Mouse (Mus musculus) liver, embryonic 15.5 days (tissue): Measurements from ENCODE around the gene Hira. TPM values are rescaled to one million over a fixed set of nuclear protein-coding genes. Genes with fewer than 3 reads are reported as not detected.
"Not testable (repeated sequence)": the region's sequence is repeated elsewhere in the genome, so short reads cannot be mapped to it uniquely, and the experiment has no call there.

Source experiments
- ATAC-seq: fragments of 200-750 bp; cut with Nextera tagmentation; 2 replicates; pipeline ENCODE4 v1.8.0; 2017; ENCODE audit warnings: moderate number of reproducible peaks, mild to moderate bottlenecking, moderate library complexity; ENCODE audit not compliant: insufficient read depth
- H3K27ac ChIP-seq: fragments of 300-500 bp; sonication (generic); replicated peaks from 2 replicates; pipeline ENCODE4 v1.5.1; 2015; ENCODE audit warnings: mild to moderate bottlenecking, inconsistent platforms
- H3K27me3 ChIP-seq: fragments of 300-500 bp; sonication (generic); 2 replicates; pipeline ENCODE4 v1.6.1; 2015; ENCODE audit warnings: mild to moderate bottlenecking, inconsistent platforms
- H3K36me3 ChIP-seq: fragments of 300-500 bp; sonication (generic); replicated peaks from 2 replicates; pipeline ENCODE4 v1.6.1; 2015; ENCODE audit warnings: moderate library complexity, mild to moderate bottlenecking, inconsistent platforms
- H3K4me1 ChIP-seq: fragments of 300-500 bp; sonication (generic); replicated peaks from 2 replicates; pipeline ENCODE4 v1.6.1; 2015; ENCODE audit warnings: inconsistent platforms
- H3K4me2 ChIP-seq: fragments of 300-500 bp; sonication (generic); 2 replicates; pipeline ENCODE4 v1.6.1; 2015; ENCODE audit warnings: moderate library complexity, mild to moderate bottlenecking, inconsistent platforms
- H3K4me3 ChIP-seq: fragments of 300-500 bp; sonication (generic); replicated peaks from 2 replicates; pipeline ENCODE4 v1.5.1; 2015; ENCODE audit warnings: mild to moderate bottlenecking, inconsistent platforms
- H3K9ac ChIP-seq: fragments of 300-500 bp; sonication (generic); 2 replicates; pipeline ENCODE4 v1.6.1; 2015; ENCODE audit warnings: moderate library complexity, mild to moderate bottlenecking, inconsistent platforms
- H3K9me3 ChIP-seq: fragments of 300-500 bp; sonication (generic); replicated peaks from 2 replicates; pipeline ENCODE4 v1.6.1; 2016; ENCODE audit warnings: inconsistent platforms
- WGBS: fragments of 180-500 bp; shearing (Covaris S2); methylation state at CpG from one replicate; pipeline ENCODE4 v1.1.7; 2015; ENCODE audit warnings: mixed read lengths; ENCODE audit not compliant: insufficient replicate concordance; 5-methylcytosine and 5-hydroxymethylcytosine counted together
- polyA plus RNA-seq: library from polyadenylated mRNA; unstranded; fragments of >200 nt; fragmentation: Nextera tagmentation; extraction: Ambion mirVana; gene quantifications from 2 replicates; pipeline ENCODE4 v1.2.1, GENCODE M21; 2015

Gene Hira
- polyA plus RNA-seq, 1 experiment from 2014 or later: 5.4 TPM

GRCm38 (mm10) chr16:18860186-18860585, 16.7 kb upstream of the Hira start:
- ATAC-seq: no peak
- no peak overlapping the region for H3K27ac ChIP-seq
- no peak overlapping the region for H3K4me3 ChIP-seq
- H3K9ac ChIP-seq: no peak overlapping the region
- no peaks in the 10 kb centered on the region for H3K9me3 ChIP-seq
- H3K27me3 ChIP-seq: no peaks in the 10 kb centered on the region; the same call in 1 of the 2 replicates
- H3K4me2 ChIP-seq: no peak overlapping the region
- WGBS: 40% methylated on average over 1 of the region's 1 CpGs
- no peaks in the 10 kb centered on the region for H3K4me1 ChIP-seq
- no peaks in the 10 kb centered on the region for H3K36me3 ChIP-seq

GRCm38 (mm10) chr16:18870495-18870894, 6.3 kb upstream of the Hira start:
- H3K27me3 ChIP-seq, H3K4me3 ChIP-seq, H3K9me3 ChIP-seq, H3K27ac ChIP-seq, H3K9ac ChIP-seq: not testable (repeated sequence)
- Histone ChIP-seq H3K36me3 (peaks cover 40% of the 10 kb centered on the region), H3K4me2 (peak overlapping the region; percentile 25; the same call in 1 of the 2 replicates), H3K4me1 (peaks cover 24% of the 10 kb centered on the region)
- ATAC-seq: peak; percentile 51; the same call in 1 of the 2 replicates
- 34% methylated on average over 1 of the region's 1 CpGs for WGBS

- Histone ChIP-seq H3K27me3 (no peaks in the 10 kb centered on the region), H3K36me3 (peaks cover 50% of the 10 kb centered on the region), H3K9ac (peak overlapping the region; percentile 85), H3K4me1 (peaks cover 46% of the 10 kb centered on the region), H3K9me3 (no peaks in the 10 kb centered on the region), H3K27ac (peak overlapping the region; percentile 99), H3K4me2 (peak overlapping the region; percentile 93), H3K4me3 (peak overlapping the region; percentile 93)
- under 1% methylated on average over 17 of the region's 17 CpGs for WGBS
- no peak for ATAC-seq
These were observed 771 bp upstream of the Hira start for GRCm38 (mm10) chr16:18876091-18876441.

GRCm38 (mm10) chr16:18877386-18878090, 701 bp downstream of the Hira start:
- Histone ChIP-seq H3K4me1 (peaks cover 43% of the 10 kb centered on the region), H3K27ac (peak overlapping the region; percentile 99), H3K4me2 (peak overlapping the region; percentile 93), H3K36me3 (peaks cover 38% of the 10 kb centered on the region), H3K27me3 (no peaks in the 10 kb centered on the region), H3K4me3 (peak overlapping the region; percentile 93), H3K9ac (peak overlapping the region; percentile 85), H3K9me3 (no peaks in the 10 kb centered on the region)
- WGBS: under 1% methylated on average over 43 of the region's 43 CpGs
- peak; percentile 12 for ATAC-seq

- Histone ChIP-seq H3K4me2 (peak overlapping the region; percentile 93), H3K9ac (peak overlapping the region; percentile 85), H3K27ac (peak overlapping the region; percentile 99), H3K27me3 (no peaks in the 10 kb centered on the region), H3K4me3 (peak overlapping the region; percentile 93), H3K4me1 (peaks cover 41% of the 10 kb centered on the region), H3K36me3 (peaks cover 31% of the 10 kb centered on the region), H3K9me3 (no peaks in the 10 kb centered on the region)
- WGBS: 13% methylated on average over 20 of the region's 20 CpGs
- no peak for ATAC-seq
These were observed 1.4 kb downstream of the Hira start for GRCm38 (mm10) chr16:18878091-18878720.

GRCm38 (mm10) chr16:18884044-18884443, 7.2 kb downstream of the Hira start:
- H3K9me3 ChIP-seq: no peaks in the 10 kb centered on the region
- no peak for ATAC-seq
- no peak overlapping the region for H3K27ac ChIP-seq
- H3K4me1 ChIP-seq: peaks cover 19% of the 10 kb centered on the region
- H3K4me2 ChIP-seq: no peak overlapping the region
- no peak overlapping the region for H3K9ac ChIP-seq
- no peaks in the 10 kb centered on the region for H3K27me3 ChIP-seq
- H3K4me3 ChIP-seq: no peak overlapping the region
- peaks cover 26% of the 10 kb centered on the region; the same call in 1 of the 2 replicates for H3K36me3 ChIP-seq

- Histone ChIP-seq H3K9me3 (no peaks in the 10 kb centered on the region), H3K4me1 (peaks cover 41% of the 10 kb centered on the region), H3K9ac (no peak overlapping the region), H3K27me3 (no peaks in the 10 kb centered on the region), H3K4me2 (no peak overlapping the region), H3K4me3 (no peak overlapping the region), H3K36me3 (peaks cover 28% of the 10 kb centered on the region), H3K27ac (no peak overlapping the region)
- 76% methylated on average over 4 of the region's 4 CpGs for WGBS
- no peak for ATAC-seq
These were observed 17.1 kb downstream of the Hira start for GRCm38 (mm10) chr16:18893840-18894372.

- WGBS: 52% methylated on average over 3 of the region's 3 CpGs
- Histone ChIP-seq H3K9me3 (no peaks in the 10 kb centered on the region), H3K4me2 (no peak overlapping the region), H3K27ac (no peak overlapping the region), H3K36me3 (peaks cover 40% of the 10 kb centered on the region), H3K27me3 (no peaks in the 10 kb centered on the region), H3K9ac (no peak overlapping the region), H3K4me3 (no peak overlapping the region), H3K4me1 (peaks cover 29% of the 10 kb centered on the region)
- no peak for ATAC-seq
These were observed 18.4 kb downstream of the Hira start for GRCm38 (mm10) chr16:18895249-18895648.

- Histone ChIP-seq H3K9me3 (no peaks in the 10 kb centered on the region), H3K4me2 (no peak overlapping the region), H3K4me1 (peaks cover 27% of the 10 kb centered on the region), H3K4me3 (no peak overlapping the region), H3K27ac (no peak overlapping the region), H3K9ac (no peak overlapping the region), H3K27me3 (no peaks in the 10 kb centered on the region), H3K36me3 (peaks cover 49% of the 10 kb centered on the region)
- no peak for ATAC-seq
- WGBS: 54% methylated on average over 10 of the region's 10 CpGs
These were observed 19.6 kb downstream of the Hira start for GRCm38 (mm10) chr16:18896429-18896828.

GRCm38 (mm10) chr16:18905648-18906047, 28.8 kb downstream of the Hira start:
- no peak overlapping the region for H3K4me2 ChIP-seq
- no peak for ATAC-seq
- WGBS: 62% methylated on average over 1 of the region's 1 CpGs
- no peaks in the 10 kb centered on the region for H3K4me1 ChIP-seq
- no peak overlapping the region for H3K9ac ChIP-seq
- H3K4me3 ChIP-seq: no peak overlapping the region
- no peaks in the 10 kb centered on the region for H3K27me3 ChIP-seq
- no peak overlapping the region for H3K27ac ChIP-seq
- H3K36me3 ChIP-seq: peaks cover 53% of the 10 kb centered on the region
- H3K9me3 ChIP-seq: no peaks in the 10 kb centered on the region

- no peak overlapping the region for H3K4me2 ChIP-seq
- H3K9ac ChIP-seq: no peak overlapping the region
- no peaks in the 10 kb centered on the region for H3K27me3 ChIP-seq
- no peaks in the 10 kb centered on the region for H3K4me1 ChIP-seq
- WGBS: 87% methylated on average over 4 of the region's 4 CpGs
- peaks cover 65% of the 10 kb centered on the region for H3K36me3 ChIP-seq
- no peak for ATAC-seq
- no peaks in the 10 kb centered on the region for H3K9me3 ChIP-seq
- H3K27ac ChIP-seq: no peak overlapping the region
- H3K4me3 ChIP-seq: no peak overlapping the region
These were observed 39.2 kb downstream of the Hira start for GRCm38 (mm10) chr16:18916064-18916463.
